Mouse (Mus musculus): ENCODE data around the gene Hmmr.

DNA sequence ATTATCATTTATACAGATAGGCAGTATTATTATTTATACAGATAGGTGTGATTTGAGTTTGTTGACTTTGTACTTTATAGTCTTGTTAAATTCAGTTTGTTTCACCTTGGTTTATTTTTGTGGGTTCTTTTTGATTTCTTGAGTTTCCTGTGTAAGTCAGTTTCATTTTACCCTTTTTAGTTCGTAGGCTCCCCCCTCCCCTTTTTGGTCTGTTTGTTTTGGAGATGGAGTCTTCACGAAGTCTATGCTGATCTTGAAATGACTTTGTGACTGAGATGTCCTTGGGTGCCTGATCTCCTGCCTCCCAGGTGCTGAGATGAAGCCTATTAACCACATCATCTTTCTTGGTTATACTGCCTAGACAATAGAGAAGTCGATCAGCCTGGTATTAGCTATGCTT, 11.1 kb upstream of the Hmmr start:
- no peak for TF ChIP-seq ZNF384 (IDR thresholded peaks at IDR 0.05; ENCODE audit: low read depth, low read length)
- TF ChIP-seq CHD2 (IDR thresholded peaks at IDR 0.05; ENCODE audit: low read depth, low read length) = no peak

Measured in ES-E14 (cell line).